Mouse (Mus musculus) neural tube, embryonic 13.5 days (tissue): ENCODE measurements around the gene Ilkap. TPM values are rescaled to one million over a fixed set of nuclear protein-coding genes. Genes with fewer than 3 reads are reported as not detected.
A peak's percentile ranks its signal among the peaks of the same experiment; 100 is the strongest.

ENCODE experiments used
- ATAC-seq: fragments of 200-750 bp; cut with Nextera tagmentation; 2 replicates; pipeline ENCODE4 v1.8.0; 2017; ENCODE audit warnings: low read depth, mild to moderate bottlenecking, moderate TSS enrichment, moderate library complexity
- H3K27ac ChIP-seq: fragments of 300-500 bp; sonication (generic); replicated peaks from 2 replicates; pipeline ENCODE4 v1.5.1; 2015; ENCODE audit warnings: moderate library complexity, mild to moderate bottlenecking, inconsistent platforms
- H3K27me3 ChIP-seq: fragments of 300-500 bp; sonication (generic); 2 replicates; pipeline ENCODE4 v1.6.1; 2015; ENCODE audit warnings: mild to moderate bottlenecking, inconsistent platforms
- H3K36me3 ChIP-seq: fragments of 300-500 bp; sonication (generic); 2 replicates; pipeline ENCODE4 v1.6.1; 2015; ENCODE audit warnings: mild to moderate bottlenecking, inconsistent platforms
- H3K4me1 ChIP-seq: fragments of 300-500 bp; sonication (generic); replicated peaks from 2 replicates; pipeline ENCODE4 v1.6.1; 2015; ENCODE audit warnings: inconsistent platforms
- H3K4me2 ChIP-seq: fragments of 300-500 bp; sonication (generic); 2 replicates; pipeline ENCODE4 v1.6.1; 2015; ENCODE audit warnings: inconsistent platforms, mild to moderate bottlenecking, moderate library complexity
- H3K4me3 ChIP-seq: fragments of 300-500 bp; sonication (generic); 2 replicates; pipeline ENCODE4 v1.5.1; 2015; ENCODE audit warnings: mild to moderate bottlenecking, inconsistent platforms
- H3K9ac ChIP-seq: fragments of 300-500 bp; sonication (generic); 2 replicates; pipeline ENCODE4 v1.6.1; 2015; ENCODE audit warnings: moderate library complexity, mild to moderate bottlenecking, inconsistent platforms
- H3K9me3 ChIP-seq: fragments of 300-500 bp; sonication (generic); 2 replicates; pipeline ENCODE4 v1.6.1; 2016; ENCODE audit warnings: inconsistent platforms
- WGBS: fragments of 180-500 bp; shearing (Covaris S2); methylation state at CpG from one replicate; pipeline ENCODE4 v1.1.7; 2015; 5-methylcytosine and 5-hydroxymethylcytosine counted together
- polyA plus RNA-seq: library from polyadenylated mRNA; unstranded; fragments of >200 nt; fragmentation: Nextera tagmentation; extraction: Ambion mirVana; gene quantifications from 2 replicates; pipeline ENCODE4 v1.2.1, GENCODE M21; 2015

Ilkap gene
- polyA plus RNA-seq, 1 experiment from 2014 or later, result 138 TPM

DNA sequence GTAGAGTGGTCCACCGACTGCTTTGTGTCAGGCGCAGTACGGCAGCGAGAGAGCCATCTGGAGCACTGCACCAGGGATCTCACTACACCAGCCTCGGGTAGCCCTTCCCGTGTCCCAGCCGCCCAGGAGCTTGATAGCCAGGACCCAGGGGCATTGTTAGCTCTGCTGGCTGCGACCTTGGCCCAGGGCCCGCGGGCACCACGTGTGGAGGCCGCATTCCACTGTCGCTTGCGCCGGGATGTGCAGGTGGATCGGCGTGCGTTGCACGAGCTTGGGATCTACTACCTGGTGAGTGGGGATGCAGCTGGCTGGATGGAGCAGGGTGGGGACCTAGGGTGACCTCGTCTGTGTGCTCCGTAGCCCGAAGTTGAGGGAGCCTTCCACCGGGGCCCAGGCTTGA is 28.6 kb downstream of the Ilkap start:
- Histone ChIP-seq H3K36me3 (peaks cover 53% of the 10 kb centered on the region), H3K4me1 (peaks cover 11% of the 10 kb centered on the region), H3K27ac (no peak overlapping the region), H3K4me2 (no peak overlapping the region), H3K4me3 (no peak overlapping the region), H3K9me3 (no peaks in the 10 kb centered on the region), H3K9ac (no peak overlapping the region), H3K27me3 (peaks cover 30% of the 10 kb centered on the region)
- ATAC-seq, result no peak
- WGBS, result 80% methylated on average over 23 of the region's 23 CpGs

DNA sequence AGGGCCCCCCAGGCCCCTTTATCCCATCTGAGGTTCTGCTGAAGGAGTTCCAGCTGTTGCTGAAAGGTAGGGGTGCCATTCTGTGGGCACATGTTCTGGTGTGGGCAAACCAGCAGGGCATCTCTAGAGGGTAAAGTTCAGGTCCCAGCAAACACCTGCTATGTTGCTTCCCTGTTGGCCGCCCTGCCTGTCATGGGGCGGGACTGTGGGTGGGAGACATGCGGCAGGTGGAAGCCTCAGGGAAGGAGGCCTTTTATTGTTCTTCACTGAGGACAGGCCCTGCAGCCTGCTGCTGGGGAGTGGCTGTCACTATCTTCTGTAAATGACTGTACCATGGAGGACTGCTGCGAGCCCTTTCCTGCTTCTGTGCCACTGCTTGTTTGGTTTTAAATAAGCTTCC is 29.2 kb downstream of the Ilkap start:
- no peak overlapping the region for H3K4me3 ChIP-seq
- no peak overlapping the region for H3K4me2 ChIP-seq
- H3K9ac ChIP-seq, result no peak overlapping the region
- H3K27ac ChIP-seq, result no peak overlapping the region
- H3K27me3 ChIP-seq, result peaks cover 32% of the 10 kb centered on the region
- WGBS, result 79% methylated on average over 4 of the region's 4 CpGs
- H3K4me1 ChIP-seq, result peaks cover 11% of the 10 kb centered on the region
- H3K36me3 ChIP-seq, result peaks cover 46% of the 10 kb centered on the region
- H3K9me3 ChIP-seq, result 0 out of 2 replicates have a peak, but pooled peaks cover 2% of the 10 kb centered on the region
- ATAC-seq, result no peak

DNA sequence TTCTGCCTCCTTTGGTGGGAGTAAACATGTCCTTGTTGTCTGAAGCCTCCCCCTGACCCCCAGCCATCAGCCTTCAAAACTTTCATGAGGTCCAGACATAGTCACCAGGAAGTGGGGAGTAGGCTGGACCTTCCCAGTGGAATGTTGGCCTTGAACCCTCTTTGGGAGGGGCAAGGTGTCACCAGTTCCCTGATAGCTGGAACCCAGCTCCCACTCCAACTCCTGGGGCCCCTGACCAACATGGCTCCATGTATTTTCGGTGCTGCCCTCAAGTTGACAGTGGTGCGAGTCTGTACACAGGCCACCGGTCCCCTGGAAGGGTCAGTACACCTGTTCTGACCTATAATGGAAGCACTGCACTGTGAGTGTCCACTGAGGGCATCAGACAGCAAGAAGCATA is 31.3 kb downstream of the Ilkap start:
- Histone ChIP-seq H3K9ac (no peak overlapping the region), H3K9me3 (peaks cover 5% of the 10 kb centered on the region), H3K4me2 (no peak overlapping the region), H3K27me3 (peaks cover 32% of the 10 kb centered on the region), H3K4me1 (peaks cover 11% of the 10 kb centered on the region), H3K27ac (no peak overlapping the region), H3K36me3 (peaks cover 25% of the 10 kb centered on the region), H3K4me3 (no peak overlapping the region)
- no peak for ATAC-seq
- WGBS, result 93% methylated on average over 3 of the region's 3 CpGs

DNA sequence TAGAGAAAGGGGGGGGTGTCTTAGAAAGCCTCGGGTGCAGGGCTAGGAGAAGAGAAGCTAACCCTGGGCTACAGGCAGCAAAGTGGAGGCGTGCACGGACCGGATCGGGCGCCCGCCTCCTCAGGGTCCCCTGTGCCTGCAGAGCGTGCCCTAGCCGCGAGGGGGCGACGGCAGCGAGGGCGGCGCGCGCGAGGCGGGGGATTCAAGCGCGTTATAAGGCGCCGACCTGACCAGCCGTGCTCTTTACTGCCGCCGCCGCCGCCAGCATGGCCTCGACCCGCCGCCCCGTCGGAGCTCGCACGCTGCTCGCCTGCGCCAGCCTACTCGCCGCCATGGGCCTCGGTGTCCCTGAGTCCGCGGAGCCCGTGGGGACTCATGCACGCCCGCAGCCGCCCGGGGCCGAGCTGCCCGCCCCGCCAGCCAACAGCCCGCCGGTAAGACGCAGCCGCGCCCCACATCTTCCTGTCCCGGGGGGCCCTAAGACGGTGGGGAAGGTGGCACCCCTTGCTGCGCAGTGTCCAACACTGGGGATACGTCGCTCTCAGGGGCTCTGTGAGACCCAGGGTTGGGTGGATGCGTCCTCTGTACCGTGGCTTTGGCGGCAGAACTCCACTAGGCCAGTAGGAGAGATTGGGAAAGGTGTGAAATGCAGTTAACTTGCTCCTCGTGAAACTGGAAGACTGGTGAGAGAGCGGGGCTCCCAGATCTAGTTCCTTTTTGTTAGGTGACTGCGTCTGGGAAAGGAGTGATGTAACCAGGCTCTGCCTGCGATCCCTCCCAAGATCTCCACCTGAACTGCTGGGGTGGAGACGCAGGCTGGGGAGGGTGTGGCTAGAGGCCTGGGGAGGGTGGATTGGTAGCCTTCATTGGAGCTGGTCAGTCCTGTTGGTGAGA is 32.2 kb downstream of the Ilkap start, which contains the start of gene Erfe:
Gene Erfe, plus strand, starts transcription at position 216 of the 894 bp plus-strand sequence.
- peak within 1 kb of the TSS; percentile 36 for H3K4me3 ChIP-seq
- H3K9me3 ChIP-seq, result peaks cover 5% of the 10 kb centered on the region
- peaks cover 17% of the 10 kb centered on the region for H3K36me3 ChIP-seq
- ATAC-seq, result peak; percentile 54; the same call in 1 of the 2 replicates
- H3K4me1 ChIP-seq, result peaks cover 11% of the 10 kb centered on the region
- no peak within 1 kb of the TSS for H3K27ac ChIP-seq
- H3K4me2 ChIP-seq, result peak within 1 kb of the TSS; percentile 67
- H3K9ac ChIP-seq, result peak within 1 kb of the TSS; percentile 57
- H3K27me3 ChIP-seq, result peaks cover 32% of the 10 kb centered on the region
- WGBS, result 1% methylated on average over 62 of the region's 68 CpGs

DNA sequence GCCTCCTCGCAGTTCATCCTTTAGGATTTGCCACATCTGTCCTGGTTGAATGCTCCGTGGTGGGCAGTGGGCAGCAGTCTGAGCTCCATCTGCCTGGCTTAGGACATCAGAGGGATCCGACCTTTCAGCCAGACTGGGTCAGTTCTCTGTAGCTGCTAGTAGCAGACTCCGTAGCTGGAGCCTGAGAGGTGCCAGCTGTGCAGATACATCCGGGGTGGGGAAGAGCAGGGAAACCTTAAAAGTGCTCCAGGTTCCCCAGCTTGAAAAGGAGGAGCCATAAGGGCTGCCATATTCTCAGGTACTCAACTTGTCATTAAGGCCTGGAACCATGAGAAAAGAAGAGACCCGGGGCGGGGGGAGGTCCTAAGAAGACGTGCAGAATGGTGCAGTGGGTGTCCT is 32.8 kb downstream of the Ilkap start:
- H3K9me3 ChIP-seq, result peaks cover 5% of the 10 kb centered on the region
- peaks cover 32% of the 10 kb centered on the region for H3K27me3 ChIP-seq
- H3K27ac ChIP-seq, result no peak overlapping the region
- H3K4me2 ChIP-seq, result peak overlapping the region; percentile 67
- H3K9ac ChIP-seq, result peak overlapping the region; percentile 57; the same call in 1 of the 2 replicates
- peak overlapping the region; percentile 36 for H3K4me3 ChIP-seq
- 28% methylated on average over 8 of the region's 8 CpGs for WGBS
- peaks cover 10% of the 10 kb centered on the region for H3K36me3 ChIP-seq
- peaks cover 11% of the 10 kb centered on the region for H3K4me1 ChIP-seq
- ATAC-seq, result no peak

DNA sequence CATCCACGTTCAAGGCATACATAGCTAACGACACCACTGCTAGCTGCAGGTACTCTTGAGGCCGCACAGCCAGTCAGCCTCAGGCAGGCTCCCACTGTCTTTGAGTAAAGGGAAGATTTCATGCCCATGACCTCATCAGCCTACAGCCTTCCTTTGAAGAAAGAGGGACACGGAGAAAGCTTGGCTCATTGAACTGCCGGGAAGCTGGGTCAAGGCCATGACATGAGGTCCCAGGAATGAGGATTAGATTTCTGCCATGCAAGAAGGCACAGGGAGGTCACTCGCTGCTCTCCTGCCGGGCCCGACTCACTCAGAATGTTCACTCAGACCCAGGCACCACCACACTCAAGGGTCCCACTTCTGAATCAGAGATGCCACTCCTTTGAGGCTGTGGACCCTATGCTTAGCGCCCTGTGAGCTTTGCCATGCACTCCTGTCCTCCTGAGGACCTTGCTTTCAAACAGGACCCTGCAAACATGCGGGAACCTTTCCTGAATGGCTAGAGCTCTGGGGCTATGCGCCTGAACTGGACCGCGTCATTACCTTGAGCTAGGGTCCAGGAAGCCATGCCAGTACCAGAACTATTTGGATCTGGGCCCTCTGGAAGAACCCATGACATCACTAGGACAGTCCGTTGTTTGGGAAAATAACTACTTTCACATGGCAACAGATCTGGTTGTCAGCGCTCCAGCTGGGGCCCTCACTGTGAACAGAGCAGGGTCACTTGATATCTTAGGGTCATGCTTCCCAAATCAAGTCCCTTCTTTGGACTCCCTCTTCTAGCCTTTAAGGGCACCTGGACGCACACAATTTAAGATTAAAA is 33.6 kb downstream of the Ilkap start:
- peaks cover 5% of the 10 kb centered on the region for H3K9me3 ChIP-seq
- no peak overlapping the region for H3K27ac ChIP-seq
- H3K4me3 ChIP-seq, result no peak overlapping the region
- WGBS, result 93% methylated on average over 16 of the region's 16 CpGs
- H3K9ac ChIP-seq, result no peak overlapping the region
- no peak overlapping the region for H3K4me2 ChIP-seq
- H3K4me1 ChIP-seq, result peaks cover 11% of the 10 kb centered on the region
- ATAC-seq, result no peak
- peaks cover 32% of the 10 kb centered on the region for H3K27me3 ChIP-seq
- H3K36me3 ChIP-seq, result peaks cover 3% of the 10 kb centered on the region; the same call in 1 of the 2 replicates

DNA sequence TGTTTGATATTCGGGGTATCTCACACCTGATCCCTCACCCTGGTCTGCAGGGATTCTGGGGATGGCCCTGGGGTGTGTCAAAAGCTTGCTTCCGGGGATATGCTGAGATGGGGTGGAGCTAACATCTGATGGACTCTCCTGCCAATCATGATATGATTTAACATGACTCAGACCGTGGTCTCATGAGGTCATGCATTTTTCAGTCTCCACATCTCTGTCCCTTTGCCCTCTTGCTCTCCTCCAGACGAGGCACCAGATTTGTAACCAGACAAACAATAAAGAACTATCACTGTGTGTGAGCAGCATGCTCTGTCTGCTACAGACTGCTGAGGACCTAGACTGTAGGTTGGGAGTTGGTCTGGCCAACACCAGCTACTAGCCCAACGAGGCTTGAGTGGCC is 36.5 kb downstream of the Ilkap start:
- Histone ChIP-seq H3K9ac (no peak overlapping the region), H3K4me3 (no peak overlapping the region), H3K4me1 (peaks cover 11% of the 10 kb centered on the region), H3K4me2 (no peak overlapping the region), H3K36me3 (no peaks in the 10 kb centered on the region), H3K27ac (no peak overlapping the region), H3K9me3 (peaks cover 5% of the 10 kb centered on the region), H3K27me3 (peaks cover 20% of the 10 kb centered on the region)
- ATAC-seq, result no peak
- WGBS, result 81% methylated on average over 5 of the region's 5 CpGs

DNA sequence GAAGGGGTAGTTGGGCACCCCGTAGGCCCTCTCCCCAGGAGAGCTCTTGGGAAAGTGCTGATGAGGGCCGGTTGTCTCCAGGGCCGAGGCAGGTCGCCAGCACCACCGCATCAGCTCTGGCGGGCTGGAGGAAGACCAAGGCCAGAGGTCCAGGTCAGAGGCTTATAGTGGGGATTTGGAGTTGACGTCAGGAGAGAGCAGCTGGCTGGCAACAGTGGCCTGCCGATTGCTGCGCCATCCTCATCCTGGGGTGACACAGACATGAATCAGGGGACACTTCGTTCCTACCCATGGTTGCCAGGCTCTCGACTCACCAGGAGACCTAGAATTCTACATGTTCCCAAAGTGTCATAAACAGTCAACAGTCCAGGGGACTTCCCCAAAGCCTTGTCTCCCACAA is 42.5 kb downstream of the Ilkap start:
- H3K4me2 ChIP-seq, result no peak overlapping the region
- 86% methylated on average over 11 of the region's 11 CpGs for WGBS
- ATAC-seq, result no peak

DNA sequence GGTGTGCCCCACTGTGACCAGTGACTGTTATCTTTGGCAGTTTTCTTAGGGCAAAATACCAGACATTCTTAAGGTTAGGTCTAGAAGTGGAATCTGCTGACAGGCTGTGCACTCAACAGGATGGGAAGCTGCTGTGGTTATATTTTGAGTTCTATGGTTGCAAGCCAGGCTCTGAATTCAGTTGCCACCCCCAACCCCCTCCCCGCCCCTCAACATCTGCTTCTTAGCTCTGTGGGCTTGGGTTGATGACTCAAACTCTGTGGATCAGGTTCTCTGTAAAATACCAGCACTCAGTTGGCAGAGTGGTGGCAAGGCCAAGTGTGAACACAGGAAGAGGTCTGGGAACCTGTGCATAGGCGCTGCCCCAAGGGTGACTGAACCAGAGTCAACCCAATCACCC is 46.3 kb downstream of the Ilkap start:
- Histone ChIP-seq H3K4me1 (no peaks in the 10 kb centered on the region), H3K4me3 (no peak overlapping the region), H3K27me3 (no peaks in the 10 kb centered on the region), H3K27ac (no peak overlapping the region), H3K4me2 (no peak overlapping the region), H3K9me3 (no peaks in the 10 kb centered on the region), H3K9ac (no peak overlapping the region), H3K36me3 (no peaks in the 10 kb centered on the region)
- ATAC-seq, result no peak
- WGBS, result 88% methylated on average over 2 of the region's 2 CpGs

More for the DNA sequence above, 42.5 kb downstream of the Ilkap start:
- Histone ChIP-seq H3K4me3 (no peak overlapping the region), H3K9ac (no peak overlapping the region), H3K36me3 (no peaks in the 10 kb centered on the region), H3K27ac (no peak overlapping the region), H3K27me3 (no peaks in the 10 kb centered on the region), H3K9me3 (no peaks in the 10 kb centered on the region), H3K4me1 (no peaks in the 10 kb centered on the region)

DNA sequence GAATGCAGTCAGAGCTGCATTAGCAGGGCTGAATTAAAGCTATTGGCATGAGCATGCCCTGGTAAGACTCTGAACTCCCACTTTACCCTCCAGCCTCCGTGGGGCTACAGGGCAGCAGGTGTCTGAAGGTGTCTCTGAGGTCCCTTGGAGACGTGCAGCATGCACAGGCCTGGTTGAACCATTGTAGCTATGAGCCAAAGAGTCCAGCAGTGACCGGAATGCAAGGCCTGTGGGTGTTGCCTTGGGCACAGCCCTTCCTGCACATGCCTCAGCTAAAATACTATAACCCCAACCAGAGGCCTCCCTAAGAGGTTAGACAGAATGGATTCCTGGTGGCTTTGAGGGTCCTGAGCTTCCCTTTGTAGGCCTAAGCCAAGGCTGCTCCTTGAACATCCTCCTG is 47.4 kb downstream of the Ilkap start:
- no peaks in the 10 kb centered on the region for H3K9me3 ChIP-seq
- no peaks in the 10 kb centered on the region for H3K36me3 ChIP-seq
- H3K27ac ChIP-seq, result no peak overlapping the region
- H3K27me3 ChIP-seq, result peaks cover 5% of the 10 kb centered on the region
- H3K4me3 ChIP-seq, result no peak overlapping the region
- no peaks in the 10 kb centered on the region for H3K4me1 ChIP-seq
- WGBS, result 85% methylated on average over 3 of the region's 3 CpGs
- no peak for ATAC-seq
- H3K9ac ChIP-seq, result no peak overlapping the region
- no peak overlapping the region for H3K4me2 ChIP-seq

DNA sequence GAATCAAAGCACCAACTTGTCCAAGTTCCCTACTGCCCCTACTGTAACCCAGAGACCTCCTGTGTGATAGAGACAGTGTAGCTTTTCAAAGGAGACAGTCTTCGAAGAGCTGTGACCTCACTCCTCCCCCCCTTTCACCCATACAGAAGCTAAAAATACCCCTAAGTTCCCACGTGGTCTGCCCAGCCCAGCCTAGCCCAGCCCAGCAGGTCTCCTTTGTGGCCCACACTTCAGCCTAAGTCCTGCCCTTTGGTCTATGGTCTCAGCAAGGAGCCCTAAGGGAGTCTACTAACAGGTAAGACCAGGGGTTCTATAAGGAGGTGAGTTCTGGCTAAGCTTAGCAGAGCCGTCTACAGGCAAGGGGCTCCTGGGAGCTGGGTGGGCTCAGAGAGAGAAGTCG is 47.8 kb downstream of the Ilkap start, which contains the start of gene Klhl30:
Gene Klhl30, plus strand, starts transcription at position 176 of the 400 bp plus-strand sequence.
- no peaks in the 10 kb centered on the region for H3K4me1 ChIP-seq
- no peak within 1 kb of the TSS for H3K4me3 ChIP-seq
- H3K9ac ChIP-seq, result no peak within 1 kb of the TSS
- no peaks in the 10 kb centered on the region for H3K36me3 ChIP-seq
- H3K27me3 ChIP-seq, result peaks cover 9% of the 10 kb centered on the region
- H3K27ac ChIP-seq, result no peak within 1 kb of the TSS
- no peaks in the 10 kb centered on the region for H3K9me3 ChIP-seq
- 65% methylated on average over 4 of the region's 4 CpGs for WGBS
- H3K4me2 ChIP-seq, result no peak within 1 kb of the TSS
- ATAC-seq, result no peak

DNA sequence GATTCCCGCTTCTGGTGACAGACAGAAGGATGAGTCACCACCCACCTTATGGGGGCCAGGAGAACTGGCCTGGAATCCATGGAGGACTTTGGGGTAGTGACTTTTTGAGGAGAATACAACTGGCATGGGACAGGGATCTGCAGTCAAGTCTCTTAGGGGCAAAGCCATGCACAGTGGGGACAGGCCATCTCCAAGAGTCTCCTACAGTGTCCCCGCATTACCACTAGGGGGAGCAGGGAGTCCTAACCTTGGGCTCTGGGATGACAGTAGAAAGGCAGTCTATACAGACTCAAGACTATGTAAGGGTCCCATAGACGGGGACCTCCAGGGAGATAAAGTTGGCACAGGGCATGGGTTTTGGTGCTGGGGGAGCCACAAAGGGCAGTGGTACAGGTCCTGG is 51.7 kb downstream of the Ilkap start:
- H3K36me3 ChIP-seq, result no peaks in the 10 kb centered on the region
- ATAC-seq, result peak; percentile 67
- H3K27me3 ChIP-seq, result peaks cover 48% of the 10 kb centered on the region
- H3K27ac ChIP-seq, result no peak overlapping the region
- H3K9me3 ChIP-seq, result no peaks in the 10 kb centered on the region
- H3K4me2 ChIP-seq, result no peak overlapping the region
- H3K4me3 ChIP-seq, result no peak overlapping the region
- peaks cover 18% of the 10 kb centered on the region for H3K4me1 ChIP-seq
- WGBS, result 34% methylated on average over 3 of the region's 3 CpGs
- H3K9ac ChIP-seq, result no peak overlapping the region
